Mouse (Mus musculus) neural tube, embryonic 15.5 days (tissue): ENCODE measurements at regions not wholly inside any gene's neighbourhood (a gene's known extent, or its start where the extent isn't known, plus 50 kb on each side); places are given as distances from the start of the nearest gene placed in this dataset.
A peak's percentile ranks its signal among the peaks of the same experiment; 100 is the strongest.

Experiments used
- ATAC-seq: fragments of 200-750 bp; cut with Nextera tagmentation; 2 replicates; pipeline ENCODE4 v1.8.0; 2017; ENCODE audit warnings: mild to moderate bottlenecking, moderate TSS enrichment, moderate library complexity; ENCODE audit not compliant: low FRiP score
- H3K27ac ChIP-seq: fragments of 300-500 bp; sonication (generic); replicated peaks from 2 replicates; pipeline ENCODE4 v1.5.1; 2015; ENCODE audit warnings: mild to moderate bottlenecking, inconsistent platforms
- H3K27me3 ChIP-seq: fragments of 300-500 bp; sonication (generic); replicated peaks from 2 replicates; pipeline ENCODE4 v1.6.1; 2015; ENCODE audit warnings: inconsistent platforms
- H3K36me3 ChIP-seq: fragments of 300-500 bp; sonication (generic); 2 replicates; pipeline ENCODE4 v1.6.1; 2015; ENCODE audit warnings: inconsistent platforms
- H3K4me1 ChIP-seq: fragments of 300-500 bp; sonication (generic); 2 replicates; pipeline ENCODE4 v1.6.1; 2015; ENCODE audit warnings: inconsistent platforms
- H3K4me2 ChIP-seq: fragments of 300-500 bp; sonication (generic); 2 replicates; pipeline ENCODE4 v1.6.1; 2015; ENCODE audit warnings: inconsistent platforms, mild to moderate bottlenecking, moderate library complexity
- H3K4me3 ChIP-seq: fragments of 300-500 bp; sonication (generic); replicated peaks from 2 replicates; pipeline ENCODE4 v1.5.1; 2015; ENCODE audit warnings: mild to moderate bottlenecking, inconsistent platforms
- H3K9ac ChIP-seq: fragments of 300-500 bp; sonication (generic); replicated peaks from 2 replicates; pipeline ENCODE4 v1.6.1; 2015; ENCODE audit warnings: mild to moderate bottlenecking, inconsistent platforms
- H3K9me3 ChIP-seq: fragments of 300-500 bp; sonication (generic); replicated peaks from 2 replicates; pipeline ENCODE4 v1.6.1; 2016; ENCODE audit warnings: inconsistent platforms
- WGBS: fragments of 180-500 bp; shearing (Covaris S2); methylation state at CpG from one replicate; pipeline ENCODE4 v1.1.7; 2015; ENCODE audit warnings: mixed read lengths; 5-methylcytosine and 5-hydroxymethylcytosine counted together

GRCm38 (mm10) chr5:26206766-26207122 is 50.7 kb upstream of the Gm7361 start:
- no peak overlapping the region for H3K4me3 ChIP-seq
- H3K9ac ChIP-seq, result no peak overlapping the region
- H3K36me3 ChIP-seq, result no peaks in the 10 kb centered on the region
- no peak overlapping the region for H3K27ac ChIP-seq
- 26% methylated on average over 2 of the region's 2 CpGs for WGBS
- no peaks in the 10 kb centered on the region for H3K9me3 ChIP-seq
- no peak for ATAC-seq
- H3K27me3 ChIP-seq, result no peaks in the 10 kb centered on the region
- no peak overlapping the region for H3K4me2 ChIP-seq
- peaks cover 11% of the 10 kb centered on the region for H3K4me1 ChIP-seq

GRCm38 (mm10) chr5:26206066-26206765 is 51.3 kb upstream of the Gm7361 start:
- Histone ChIP-seq H3K4me1 (peaks cover 9% of the 10 kb centered on the region), H3K36me3 (no peaks in the 10 kb centered on the region), H3K27ac (no peak overlapping the region), H3K4me2 (no peak overlapping the region), H3K9ac (no peak overlapping the region), H3K9me3 (no peaks in the 10 kb centered on the region), H3K27me3 (no peaks in the 10 kb centered on the region), H3K4me3 (no peak overlapping the region)
- 0 out of 2 replicates have a peak, but pooled peaks have one; percentile 16 for ATAC-seq
- WGBS, result 65% methylated on average over 6 of the region's 6 CpGs

- H3K9me3 ChIP-seq, result no peaks in the 10 kb centered on the region
- H3K4me2 ChIP-seq, result no peak overlapping the region
- no peak overlapping the region for H3K27ac ChIP-seq
- 86% methylated on average over 6 of the region's 6 CpGs for WGBS
- no peaks in the 10 kb centered on the region for H3K27me3 ChIP-seq
- H3K36me3 ChIP-seq, result no peaks in the 10 kb centered on the region
- H3K9ac ChIP-seq, result no peak overlapping the region
- ATAC-seq, result no peak
- no peak overlapping the region for H3K4me3 ChIP-seq
- H3K4me1 ChIP-seq, result peaks cover 3% of the 10 kb centered on the region; the same call in 1 of the 2 replicates
Measured at GRCm38 (mm10) chr5:26202471-26202870, 55.0 kb upstream of the Gm7361 start.

- Histone ChIP-seq H3K9me3 (no peaks in the 10 kb centered on the region), H3K4me3 (no peak overlapping the region), H3K9ac (no peak overlapping the region), H3K27ac (no peak overlapping the region), H3K4me2 (no peak overlapping the region), H3K36me3 (no peaks in the 10 kb centered on the region), H3K4me1 (peaks cover 12% of the 10 kb centered on the region), H3K27me3 (no peaks in the 10 kb centered on the region)
- WGBS, result 21% methylated on average over 5 of the region's 5 CpGs
- ATAC-seq, result no peak
Measured at GRCm38 (mm10) chr5:26189377-26189776, 68.1 kb upstream of the Gm7361 start.

- H3K4me1 ChIP-seq, result peaks cover 12% of the 10 kb centered on the region
- 83% methylated on average over 8 of the region's 8 CpGs for WGBS
Measured at GRCm38 (mm10) chr5:26187212-26187611, 66.0 kb upstream of the Gm10220 start.

GRCm38 (mm10) chr5:26185417-26185816 is 64.2 kb upstream of the Gm10220 start:
- 0 out of 2 replicates have a peak, but pooled peaks have one; percentile 60 for ATAC-seq
- H3K9ac ChIP-seq, result no peak overlapping the region
- WGBS, result 8% methylated on average over 5 of the region's 5 CpGs
- 0 out of 2 replicates have a peak overlapping the region, but pooled peaks have one; percentile 51 for H3K27ac ChIP-seq
- no peaks in the 10 kb centered on the region for H3K27me3 ChIP-seq
- no peaks in the 10 kb centered on the region for H3K36me3 ChIP-seq
- peaks cover 12% of the 10 kb centered on the region for H3K4me1 ChIP-seq
- H3K9me3 ChIP-seq, result no peaks in the 10 kb centered on the region
- no peak overlapping the region for H3K4me3 ChIP-seq
- no peak overlapping the region for H3K4me2 ChIP-seq

More at GRCm38 (mm10) chr5:26187212-26187611, 66.0 kb upstream of the Gm10220 start:
- ATAC-seq, result no peak
- Histone ChIP-seq H3K9ac (no peak overlapping the region), H3K36me3 (no peaks in the 10 kb centered on the region), H3K27me3 (no peaks in the 10 kb centered on the region), H3K9me3 (no peaks in the 10 kb centered on the region), H3K27ac (no peak overlapping the region), H3K4me3 (no peak overlapping the region), H3K4me2 (no peak overlapping the region)

- H3K9ac ChIP-seq, result no peak overlapping the region
- no peak overlapping the region for H3K27ac ChIP-seq
- no peaks in the 10 kb centered on the region for H3K9me3 ChIP-seq
- H3K27me3 ChIP-seq, result no peaks in the 10 kb centered on the region
- no peaks in the 10 kb centered on the region for H3K36me3 ChIP-seq
- no peak overlapping the region for H3K4me3 ChIP-seq
- peak; percentile 26; the same call in 1 of the 2 replicates for ATAC-seq
- H3K4me2 ChIP-seq, result no peak overlapping the region
- WGBS, result 69% methylated on average over 2 of the region's 2 CpGs
- peaks cover 11% of the 10 kb centered on the region for H3K4me1 ChIP-seq
Measured at GRCm38 (mm10) chr5:26176064-26176463, 54.8 kb upstream of the Gm10220 start.

GRCm38 (mm10) chr5:26171662-26172384 is 50.6 kb upstream of the Gm10220 start:
- H3K4me3 ChIP-seq, result no peak overlapping the region
- WGBS, result 67% methylated on average over 5 of the region's 5 CpGs
- ATAC-seq, result peak; percentile 46; the same call in 1 of the 2 replicates
- no peak overlapping the region for H3K9ac ChIP-seq
- H3K36me3 ChIP-seq, result no peaks in the 10 kb centered on the region
- H3K4me1 ChIP-seq, result peaks cover 12% of the 10 kb centered on the region
- H3K9me3 ChIP-seq, result no peaks in the 10 kb centered on the region
- no peak overlapping the region for H3K4me2 ChIP-seq
- no peak overlapping the region for H3K27ac ChIP-seq
- H3K27me3 ChIP-seq, result no peaks in the 10 kb centered on the region

- ATAC-seq, result peak; percentile 66
- no peak overlapping the region for H3K9ac ChIP-seq
- H3K4me1 ChIP-seq, result peaks cover 12% of the 10 kb centered on the region
- no peak overlapping the region for H3K27ac ChIP-seq
- H3K36me3 ChIP-seq, result no peaks in the 10 kb centered on the region
- H3K27me3 ChIP-seq, result no peaks in the 10 kb centered on the region
- no peak overlapping the region for H3K4me2 ChIP-seq
- H3K9me3 ChIP-seq, result no peaks in the 10 kb centered on the region
- 29% methylated on average over 4 of the region's 4 CpGs for WGBS
- H3K4me3 ChIP-seq, result no peak overlapping the region
Measured at GRCm38 (mm10) chr5:26170717-26171500, 49.7 kb upstream of the Gm10220 start.
